Mouse (Mus musculus) forebrain, embryonic 13.5 days (tissue): Measurements from ENCODE around the gene Skor1. TPM values are rescaled to one million over a fixed set of nuclear protein-coding genes. Genes with fewer than 3 reads are reported as not detected.

Source experiments
- ATAC-seq: fragments of 200-750 bp; cut with Nextera tagmentation; 2 replicates; pipeline ENCODE4 v1.8.0; 2017
- H3K27ac ChIP-seq: fragments of 300-500 bp; sonication (generic); 2 replicates; pipeline ENCODE4 v1.5.1; 2015; ENCODE audit warnings: inconsistent platforms, mild to moderate bottlenecking, moderate library complexity
- H3K27me3 ChIP-seq: fragments of 300-500 bp; sonication (generic); 2 replicates; pipeline ENCODE4 v1.6.1; 2015; ENCODE audit warnings: mild to moderate bottlenecking, inconsistent platforms
- H3K36me3 ChIP-seq: fragments of 300-500 bp; sonication (generic); 2 replicates; pipeline ENCODE4 v1.6.1; 2015; ENCODE audit warnings: mild to moderate bottlenecking, inconsistent platforms; ENCODE audit not compliant: poor library complexity, severe bottlenecking
- H3K4me1 ChIP-seq: fragments of 300-500 bp; sonication (generic); 2 replicates; pipeline ENCODE4 v1.6.1; 2015; ENCODE audit warnings: inconsistent platforms
- H3K4me2 ChIP-seq: fragments of 300-500 bp; sonication (generic); 2 replicates; pipeline ENCODE4 v1.6.1; 2015; ENCODE audit warnings: inconsistent platforms, mild to moderate bottlenecking, moderate library complexity
- H3K4me3 ChIP-seq: fragments of 300-500 bp; sonication (generic); 2 replicates; pipeline ENCODE4 v1.5.1; 2015; ENCODE audit warnings: mild to moderate bottlenecking, inconsistent platforms
- H3K9ac ChIP-seq: fragments of 300-500 bp; sonication (generic); 2 replicates; pipeline ENCODE4 v1.6.1; 2015; ENCODE audit warnings: mild to moderate bottlenecking, inconsistent platforms
- H3K9me3 ChIP-seq: fragments of 300-500 bp; sonication (generic); replicated peaks from 2 replicates; pipeline ENCODE4 v1.6.1; 2016; ENCODE audit warnings: inconsistent platforms
- WGBS: fragments of 180-500 bp; shearing (Covaris S2); methylation state at CpG from one replicate; pipeline ENCODE4 v1.1.7; 2015; 5-methylcytosine and 5-hydroxymethylcytosine counted together
- polyA plus RNA-seq: library from polyadenylated mRNA; unstranded; fragments of >200 nt; fragmentation: Nextera tagmentation; extraction: Ambion mirVana; gene quantifications from 2 replicates; pipeline ENCODE4 v1.2.1, GENCODE M21; 2015

The Skor1 gene
- polyA plus RNA-seq, 1 experiment from 2014 or later = 0.28 TPM

- peaks cover 98% of the 10 kb centered on the region for H3K27me3 ChIP-seq
- no peak for ATAC-seq
- H3K36me3 ChIP-seq = no peaks in the 10 kb centered on the region
- H3K9me3 ChIP-seq = no peaks in the 10 kb centered on the region
- no peak overlapping the region for H3K4me2 ChIP-seq
- 3% methylated on average over 17 of the region's 17 CpGs for WGBS
- H3K27ac ChIP-seq = no peak overlapping the region
- no peak overlapping the region for H3K4me3 ChIP-seq
- no peak overlapping the region for H3K9ac ChIP-seq
- peaks cover 37% of the 10 kb centered on the region for H3K4me1 ChIP-seq
Observed at GRCm38 (mm10) chr9:63139661-63140060, 9.1 kb downstream of the Skor1 start.

- peaks cover 98% of the 10 kb centered on the region for H3K27me3 ChIP-seq
- WGBS = under 1% methylated on average over 31 of the region's 31 CpGs
- ATAC-seq = no peak
- H3K27ac ChIP-seq = no peak overlapping the region
- H3K4me3 ChIP-seq = peak overlapping the region; percentile 23
- peaks cover 39% of the 10 kb centered on the region for H3K4me1 ChIP-seq
- no peak overlapping the region for H3K9ac ChIP-seq
- no peaks in the 10 kb centered on the region for H3K36me3 ChIP-seq
- peak overlapping the region; percentile 51 for H3K4me2 ChIP-seq
- H3K9me3 ChIP-seq = no peaks in the 10 kb centered on the region
Observed at GRCm38 (mm10) chr9:63138481-63138967, 10.2 kb downstream of the Skor1 start.

DNA sequence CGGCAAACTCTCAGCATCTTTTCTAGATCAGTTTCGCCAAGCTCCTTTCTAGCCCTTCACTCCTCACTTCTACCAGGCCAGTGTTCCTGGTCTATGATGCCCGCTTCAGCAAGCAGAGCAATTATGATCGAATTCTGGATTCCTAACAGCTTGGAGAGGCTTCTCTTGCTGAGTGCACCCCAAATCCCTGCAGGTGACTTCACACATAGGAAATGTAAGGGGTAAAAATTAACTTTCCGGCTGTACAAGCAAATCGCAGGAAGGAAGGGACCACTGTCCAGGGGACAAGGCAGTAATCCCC lies 11.2 kb downstream of the Skor1 start:
- H3K27me3 ChIP-seq = peaks cover 91% of the 10 kb centered on the region
- peaks cover 39% of the 10 kb centered on the region for H3K4me1 ChIP-seq
- 3% methylated on average over 6 of the region's 6 CpGs for WGBS
- no peak overlapping the region for H3K4me2 ChIP-seq
- no peak overlapping the region for H3K27ac ChIP-seq
- ATAC-seq = no peak
- H3K9ac ChIP-seq = no peak overlapping the region
- H3K9me3 ChIP-seq = no peaks in the 10 kb centered on the region
- H3K4me3 ChIP-seq = no peak overlapping the region
- no peaks in the 10 kb centered on the region for H3K36me3 ChIP-seq

DNA sequence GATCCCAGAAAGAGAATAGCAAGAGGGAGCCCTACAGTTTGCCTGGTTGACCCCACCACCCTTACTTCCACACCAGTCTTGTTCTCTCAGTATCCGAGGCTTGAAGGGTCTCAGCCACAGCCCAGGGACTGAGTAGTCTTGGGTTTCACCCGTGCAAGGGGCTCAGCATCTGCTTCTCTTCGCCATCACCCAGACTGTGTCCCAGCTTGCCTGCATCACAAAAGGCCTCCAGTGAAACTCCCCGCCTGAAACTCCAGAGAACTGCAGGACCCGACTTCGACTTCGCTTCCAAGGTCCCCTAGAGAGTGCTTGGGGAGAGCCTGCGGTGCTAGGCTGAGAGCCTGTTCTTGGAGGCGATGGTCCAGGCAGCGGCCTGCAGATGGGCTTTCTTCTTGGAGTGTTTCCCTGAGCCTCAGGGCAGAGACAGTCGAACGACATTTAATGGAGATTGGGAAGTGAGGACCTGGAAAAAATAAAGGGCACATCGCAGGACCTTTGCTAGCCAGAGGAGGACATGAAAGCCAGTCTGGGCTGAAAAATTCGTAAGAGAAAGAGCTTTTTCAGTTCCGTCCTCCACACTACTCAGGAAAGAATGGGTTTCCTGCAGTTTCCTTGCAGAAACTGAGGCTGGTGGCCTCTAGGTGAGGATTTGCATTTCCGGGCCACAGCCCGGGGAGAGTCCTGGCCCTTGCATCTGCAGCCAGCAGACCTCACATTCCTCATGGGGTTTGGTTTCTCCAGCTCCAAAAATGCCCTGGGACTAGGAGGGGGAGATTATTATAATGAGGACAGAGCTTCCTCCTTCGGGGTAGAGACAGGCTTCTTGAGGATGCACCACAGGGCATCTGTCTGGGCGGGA lies 11.8 kb downstream of the Skor1 start:
- 2% methylated on average over 19 of the region's 19 CpGs for WGBS
- no peak overlapping the region for H3K9ac ChIP-seq
- peaks cover 37% of the 10 kb centered on the region for H3K4me1 ChIP-seq
- H3K27me3 ChIP-seq = peaks cover 86% of the 10 kb centered on the region
- H3K4me2 ChIP-seq = no peak overlapping the region
- H3K27ac ChIP-seq = no peak overlapping the region
- no peak for ATAC-seq
- no peaks in the 10 kb centered on the region for H3K9me3 ChIP-seq
- H3K36me3 ChIP-seq = no peaks in the 10 kb centered on the region
- H3K4me3 ChIP-seq = 0 out of 2 replicates have a peak overlapping the region, but pooled peaks have one; percentile 10

DNA sequence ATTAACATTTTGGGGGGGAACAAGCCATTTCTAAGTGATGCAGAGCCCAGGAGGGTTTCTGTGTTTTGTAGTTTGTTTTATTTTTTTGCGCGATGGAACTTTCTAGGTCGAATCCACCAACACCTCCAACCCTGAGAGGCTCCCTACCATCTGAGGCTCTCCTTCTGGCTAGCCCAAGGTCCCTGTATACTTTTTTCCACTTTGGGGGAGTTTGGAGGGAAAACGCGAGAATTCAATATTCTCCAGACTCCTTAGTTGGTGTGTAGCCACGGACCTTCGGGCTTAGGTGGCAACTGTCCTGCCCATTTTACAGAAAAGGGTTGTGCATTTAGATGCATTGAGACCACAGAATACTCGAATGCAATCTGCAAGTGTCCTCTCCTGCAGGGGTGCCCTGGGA lies 12.5 kb downstream of the Skor1 start:
- H3K36me3 ChIP-seq = no peaks in the 10 kb centered on the region
- no peak overlapping the region for H3K27ac ChIP-seq
- no peak for ATAC-seq
- H3K9ac ChIP-seq = no peak overlapping the region
- H3K27me3 ChIP-seq = peaks cover 82% of the 10 kb centered on the region
- WGBS = 5% methylated on average over 8 of the region's 8 CpGs
- 0 out of 2 replicates have a peak overlapping the region, but pooled peaks have one; percentile 10 for H3K4me3 ChIP-seq
- H3K4me1 ChIP-seq = peaks cover 44% of the 10 kb centered on the region
- H3K4me2 ChIP-seq = no peak overlapping the region
- no peaks in the 10 kb centered on the region for H3K9me3 ChIP-seq

GRCm38 (mm10) chr9:63135801-63136200 lies 13.0 kb downstream of the Skor1 start:
- peak overlapping the region; percentile 57 for H3K4me2 ChIP-seq
- H3K36me3 ChIP-seq = no peaks in the 10 kb centered on the region
- no peaks in the 10 kb centered on the region for H3K9me3 ChIP-seq
- peaks cover 46% of the 10 kb centered on the region for H3K4me1 ChIP-seq
- no peak for ATAC-seq
- H3K4me3 ChIP-seq = peak overlapping the region; percentile 31
- 0 out of 2 replicates have a peak overlapping the region, but pooled peaks have one; percentile 26 for H3K9ac ChIP-seq
- under 1% methylated on average over 16 of the region's 16 CpGs for WGBS
- H3K27ac ChIP-seq = no peak overlapping the region
- peaks cover 82% of the 10 kb centered on the region for H3K27me3 ChIP-seq

DNA sequence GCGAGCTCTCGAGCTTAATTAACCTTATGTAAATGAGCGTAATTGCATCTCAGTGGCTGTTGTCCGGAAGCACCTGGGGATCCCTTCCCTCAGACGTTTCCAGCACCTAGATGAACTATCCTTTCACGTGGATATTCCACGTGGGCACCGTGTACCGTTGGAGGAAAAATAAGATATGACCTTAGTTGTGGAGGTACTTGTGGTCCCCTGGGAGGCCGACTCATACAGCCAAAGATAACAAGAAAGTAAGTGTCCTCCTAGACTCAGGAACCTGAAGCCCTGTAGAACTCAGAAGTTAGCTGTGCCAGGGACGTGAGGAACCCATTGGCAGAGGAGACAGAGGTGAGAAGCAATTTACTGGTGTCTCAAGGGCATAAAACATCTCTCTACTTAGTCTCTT lies 13.4 kb downstream of the Skor1 start:
- Histone ChIP-seq H3K27ac (no peak overlapping the region), H3K4me2 (peak overlapping the region; percentile 57), H3K9ac (0 out of 2 replicates have a peak overlapping the region, but pooled peaks have one; percentile 26), H3K4me1 (peaks cover 46% of the 10 kb centered on the region), H3K27me3 (peaks cover 82% of the 10 kb centered on the region), H3K4me3 (peak overlapping the region; percentile 31), H3K36me3 (no peaks in the 10 kb centered on the region), H3K9me3 (no peaks in the 10 kb centered on the region)
- no peak for ATAC-seq
- WGBS = 3% methylated on average over 11 of the region's 11 CpGs

DNA sequence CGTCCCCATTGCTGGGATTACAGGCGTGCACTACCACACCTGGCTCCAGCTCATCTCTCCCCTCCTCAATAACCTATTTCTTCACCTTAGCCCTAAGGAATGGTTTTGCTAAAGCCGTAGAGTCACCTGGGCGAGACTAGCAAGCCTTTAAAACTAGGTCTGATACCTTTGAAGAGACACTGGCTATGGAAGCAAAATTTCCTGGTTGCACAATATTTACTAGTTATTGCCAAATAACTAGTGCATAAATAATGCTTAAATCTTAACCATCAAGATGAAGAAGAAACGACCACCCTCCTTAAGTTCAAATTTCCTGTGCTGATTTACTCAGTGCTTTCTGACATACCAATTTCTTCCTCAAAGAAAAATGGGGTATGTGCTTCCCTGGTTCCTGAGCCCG lies 15.1 kb downstream of the Skor1 start:
- H3K27me3 ChIP-seq = peaks cover 74% of the 10 kb centered on the region
- no peaks in the 10 kb centered on the region for H3K36me3 ChIP-seq
- H3K9ac ChIP-seq = peak overlapping the region; percentile 62
- peak overlapping the region; percentile 66 for H3K4me2 ChIP-seq
- peaks cover 42% of the 10 kb centered on the region for H3K4me1 ChIP-seq
- 13% methylated on average over 6 of the region's 6 CpGs for WGBS
- peak overlapping the region; percentile 39 for H3K4me3 ChIP-seq
- H3K27ac ChIP-seq = no peak overlapping the region
- no peak for ATAC-seq
- H3K9me3 ChIP-seq = no peaks in the 10 kb centered on the region

DNA sequence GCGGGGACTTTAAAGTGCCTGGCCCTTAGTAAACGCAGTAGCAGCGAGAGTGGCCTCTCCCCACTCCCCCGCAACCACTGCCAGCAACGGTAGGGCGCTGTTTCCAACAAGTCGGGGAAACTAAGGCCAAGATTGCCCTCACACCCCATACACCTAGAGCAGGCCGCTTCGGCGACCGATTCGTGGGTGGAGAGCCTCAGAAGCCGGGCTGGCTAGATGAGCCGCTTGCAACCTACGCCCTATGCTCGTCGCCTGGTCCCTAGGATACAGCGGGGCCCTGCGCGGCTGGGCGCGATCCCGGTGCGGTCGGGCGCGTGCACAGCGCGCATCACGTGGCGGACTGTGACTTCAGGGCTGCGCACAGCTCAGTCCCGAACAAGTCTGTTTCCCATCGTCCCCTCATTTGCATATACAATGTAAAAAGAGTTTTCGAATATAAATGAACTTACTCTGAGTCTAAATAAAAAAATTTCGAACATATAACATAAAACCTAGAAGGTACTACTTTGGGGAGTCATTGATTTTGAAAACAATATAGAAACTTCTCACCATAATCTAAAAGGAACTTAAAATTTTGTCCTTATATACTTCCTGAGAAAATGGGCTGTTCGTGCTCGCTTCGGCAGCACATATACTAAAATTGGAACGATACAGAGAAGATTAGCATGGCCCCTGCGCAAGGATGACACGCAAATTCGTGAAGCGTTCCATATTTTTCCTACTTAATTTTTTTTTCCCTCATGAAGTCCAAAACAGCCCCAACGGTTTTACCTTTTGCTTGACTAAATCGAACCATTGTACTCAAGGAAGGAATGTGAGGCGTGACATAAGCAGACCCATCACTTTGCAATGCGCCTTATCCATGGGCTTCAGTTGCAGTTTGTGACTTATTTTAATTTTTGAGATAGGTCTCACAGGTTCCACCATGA lies 15.8 kb downstream of the Skor1 start:
- WGBS = 1% methylated on average over 48 of the region's 48 CpGs

DNA sequence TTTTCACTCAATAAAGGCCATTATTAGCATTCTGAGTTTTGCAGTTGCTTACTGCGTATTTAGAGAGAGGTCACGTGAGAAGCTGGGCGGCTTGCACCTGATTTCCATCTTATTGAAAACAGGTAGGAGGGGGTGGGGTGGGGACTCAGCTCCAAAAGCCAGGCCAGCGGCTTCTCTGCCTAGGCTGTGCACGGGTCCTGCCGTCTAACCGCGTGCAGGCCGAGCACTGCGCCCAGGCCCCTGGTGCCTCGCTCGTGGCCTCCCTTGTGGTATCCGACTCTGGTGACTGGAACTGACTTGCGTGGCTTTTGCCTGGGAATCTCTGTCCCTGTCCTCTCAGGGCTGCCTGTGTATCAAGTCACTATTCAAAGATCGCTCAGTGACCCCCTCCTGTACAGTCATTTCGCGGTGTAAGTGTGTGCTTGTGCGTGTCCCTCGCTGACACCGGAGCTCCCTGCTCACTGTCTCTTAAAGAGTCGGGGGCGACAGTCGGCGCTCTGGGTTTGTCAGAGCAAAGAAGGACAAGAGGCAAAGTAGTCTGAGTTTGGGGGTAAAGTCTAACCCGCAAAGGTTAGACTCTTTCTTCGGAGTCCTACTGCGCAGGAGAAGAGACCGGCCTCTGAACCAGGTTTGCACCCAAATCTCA lies 16.7 kb downstream of the Skor1 start:
- H3K36me3 ChIP-seq = no peaks in the 10 kb centered on the region
- WGBS = under 1% methylated on average over 28 of the region's 28 CpGs
- peak overlapping the region; percentile 82 for H3K4me2 ChIP-seq
- peak; percentile 20 for ATAC-seq
- peak overlapping the region; percentile 71 for H3K9ac ChIP-seq
- no peaks in the 10 kb centered on the region for H3K9me3 ChIP-seq
- peaks cover 59% of the 10 kb centered on the region for H3K27me3 ChIP-seq
- H3K4me1 ChIP-seq = peaks cover 38% of the 10 kb centered on the region
- 0 out of 2 replicates have a peak overlapping the region, but pooled peaks have one; percentile 69 for H3K27ac ChIP-seq
- H3K4me3 ChIP-seq = peak overlapping the region; percentile 66

More for the DNA sequence above, 15.8 kb downstream of the Skor1 start:
- peak; percentile 98 for ATAC-seq
- Histone ChIP-seq H3K4me3 (peak overlapping the region; percentile 66), H3K9me3 (no peaks in the 10 kb centered on the region), H3K27ac (peak overlapping the region; percentile 69; the same call in 1 of the 2 replicates), H3K9ac (peak overlapping the region; percentile 71), H3K27me3 (peaks cover 67% of the 10 kb centered on the region), H3K4me1 (peaks cover 38% of the 10 kb centered on the region), H3K36me3 (no peaks in the 10 kb centered on the region), H3K4me2 (peak overlapping the region; percentile 82)

- 83% methylated on average over 8 of the region's 8 CpGs for WGBS
Observed at GRCm38 (mm10) chr9:63129641-63130041, 19.1 kb downstream of the Skor1 start.

More at GRCm38 (mm10) chr9:63129641-63130041, 19.1 kb downstream of the Skor1 start:
- Histone ChIP-seq H3K9ac (no peak overlapping the region), H3K36me3 (no peaks in the 10 kb centered on the region), H3K27ac (no peak overlapping the region), H3K4me3 (no peak overlapping the region), H3K4me1 (peaks cover 23% of the 10 kb centered on the region), H3K27me3 (peaks cover 50% of the 10 kb centered on the region), H3K4me2 (no peak overlapping the region), H3K9me3 (no peaks in the 10 kb centered on the region)
- ATAC-seq = no peak
